Mouse (Mus musculus): ENCODE results near the gene Tmem240.
"Not testable (repeated sequence)": the region's sequence is repeated elsewhere in the genome, so short reads cannot be mapped to it uniquely, and the experiment has no call there.

Gene Tmem240

DNA sequence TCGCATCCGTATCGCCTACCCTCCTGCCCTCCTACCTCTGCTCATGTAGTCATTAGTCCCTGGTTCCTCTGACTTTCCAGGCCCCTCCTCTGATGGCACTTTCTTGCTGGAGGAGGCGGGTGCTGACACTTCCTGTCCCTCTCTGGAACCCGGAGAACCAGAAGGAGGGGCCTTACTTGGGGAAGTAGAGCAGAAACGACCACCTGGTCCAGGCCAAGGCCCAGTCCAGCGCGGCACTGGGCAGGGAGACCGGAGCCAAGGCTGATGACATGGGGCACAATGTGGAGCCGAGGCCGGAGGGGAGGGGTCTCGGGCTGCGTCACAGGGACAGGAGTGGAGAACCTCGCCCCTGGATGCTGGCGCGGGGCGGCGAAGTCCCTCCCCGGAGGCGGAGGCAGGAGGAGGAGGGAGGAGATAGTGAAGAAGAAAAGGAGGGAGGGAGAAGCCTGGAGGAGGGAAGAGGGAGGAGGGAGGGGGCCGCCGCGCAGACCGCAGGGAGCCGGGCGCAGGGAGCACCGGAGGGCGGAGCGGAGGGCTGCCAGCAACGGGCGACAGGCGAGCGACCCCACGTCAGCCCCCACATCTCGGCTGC is at the start of gene Tmem240:
Tmem240 (plus strand) TSS at position 451 of the 592 bp plus-strand sequence.
- peak; percentile 97 for DNase-seq (ENCODE audit: low read depth, low spot score)

DNA sequence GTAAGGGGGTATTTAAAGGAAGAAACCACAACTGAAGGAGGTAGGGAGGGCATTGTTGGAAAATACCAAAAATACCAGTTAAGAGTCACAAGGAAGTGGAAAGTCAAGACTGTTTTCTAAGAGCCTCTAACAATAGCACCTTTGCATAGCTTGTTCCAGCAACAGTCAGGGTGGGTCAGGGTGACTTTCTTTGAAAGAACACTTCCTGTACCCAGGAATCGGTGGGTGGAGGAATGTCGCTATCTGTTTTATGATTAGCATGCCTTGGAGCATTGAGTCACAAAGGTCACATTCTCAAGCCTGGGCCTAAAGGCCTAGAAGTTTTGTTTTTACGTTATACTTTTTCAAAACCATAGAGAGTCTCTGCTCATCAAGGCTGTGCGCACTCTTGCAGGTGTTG is 46.8 kb upstream of the Tmem240 start:
- DNase-seq (ENCODE audit: low read depth, low spot score): not testable (repeated sequence)

DNA sequence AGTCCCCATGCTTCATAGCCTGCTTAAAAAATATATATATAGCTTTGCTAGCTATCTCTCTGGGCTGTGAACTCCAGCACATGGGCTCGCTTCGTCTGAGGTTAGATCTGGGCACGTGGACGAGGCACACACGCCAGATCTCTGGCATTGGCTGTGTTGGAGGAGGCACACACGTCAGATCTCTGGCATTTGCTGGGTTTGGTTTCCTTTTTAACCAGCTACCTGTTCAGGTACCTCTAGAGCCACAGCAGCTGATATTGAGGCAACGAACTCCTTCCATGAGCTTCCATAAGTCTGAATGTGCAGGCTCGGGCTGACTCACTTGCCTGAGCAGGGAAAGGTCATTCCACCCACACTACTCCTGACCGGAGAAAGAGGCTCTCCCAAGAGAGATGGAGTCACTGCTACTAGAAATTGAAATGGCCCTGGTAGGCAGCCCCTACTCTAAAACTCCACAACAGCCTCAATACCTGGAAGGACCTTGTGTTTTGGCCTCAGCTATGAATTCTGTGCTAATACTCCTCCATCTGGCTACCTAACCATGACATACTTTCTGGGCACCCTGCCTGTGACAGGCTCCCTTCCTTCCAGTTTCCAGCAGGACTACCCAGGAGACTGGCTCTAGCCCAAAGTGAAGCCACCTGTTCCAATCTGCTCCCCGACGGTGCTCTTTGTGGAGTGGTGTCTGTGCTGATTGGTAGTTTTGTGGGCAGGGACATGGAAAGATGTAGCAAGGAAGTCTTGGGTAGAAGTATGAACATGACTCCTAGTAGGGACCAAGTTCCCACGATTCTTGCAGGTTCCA is 43.8 kb upstream of the Tmem240 start:
- DNase-seq (ENCODE audit: low read depth, low spot score): peak; percentile 99

DNA sequence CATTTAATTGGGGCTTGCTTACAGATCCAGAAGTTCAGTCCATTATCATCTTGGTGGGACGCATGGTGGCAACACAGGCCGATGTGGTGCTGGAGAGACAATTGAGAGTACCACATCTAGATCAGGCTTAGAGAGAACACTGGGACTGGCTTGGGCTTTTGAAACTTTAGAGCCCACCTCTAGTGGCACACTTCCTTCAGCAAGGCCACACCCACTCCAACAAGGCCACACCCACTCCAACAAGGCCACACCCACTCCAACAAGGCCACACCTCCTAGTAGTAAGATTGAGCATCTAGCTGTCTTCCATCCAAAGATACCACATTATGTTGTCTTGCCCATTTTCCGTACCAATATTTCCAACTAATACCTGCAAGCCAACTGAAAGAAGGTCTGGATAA is 42.2 kb upstream of the Tmem240 start:
- DNase-seq (ENCODE audit: low read depth, low spot score): no peak

DNA sequence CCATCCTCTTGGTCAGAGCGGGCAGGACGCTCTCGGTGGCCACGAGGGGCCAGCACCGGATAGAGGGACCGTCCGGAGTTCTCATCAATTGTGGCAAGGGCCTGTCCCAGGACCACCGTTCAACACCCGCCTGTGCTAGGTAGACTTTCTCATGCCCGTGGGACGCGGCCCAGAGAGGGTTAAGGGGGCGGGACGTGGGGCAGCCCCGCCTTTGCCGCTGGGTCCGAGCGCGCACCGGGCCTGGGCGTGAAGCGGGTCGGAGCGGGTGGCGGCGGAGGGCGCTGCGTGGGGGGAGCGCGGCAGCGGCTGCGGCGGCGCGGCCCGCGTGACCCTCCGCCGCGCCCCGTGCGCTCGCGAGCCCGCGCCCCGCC is 40.5 kb upstream of the Tmem240 start, which contains the start of gene Fndc10:
Fndc10 (plus strand) TSS at position 232 of the 371 bp plus-strand sequence.
- DNase-seq (ENCODE audit: low read depth, low spot score): peak; percentile 90

DNA sequence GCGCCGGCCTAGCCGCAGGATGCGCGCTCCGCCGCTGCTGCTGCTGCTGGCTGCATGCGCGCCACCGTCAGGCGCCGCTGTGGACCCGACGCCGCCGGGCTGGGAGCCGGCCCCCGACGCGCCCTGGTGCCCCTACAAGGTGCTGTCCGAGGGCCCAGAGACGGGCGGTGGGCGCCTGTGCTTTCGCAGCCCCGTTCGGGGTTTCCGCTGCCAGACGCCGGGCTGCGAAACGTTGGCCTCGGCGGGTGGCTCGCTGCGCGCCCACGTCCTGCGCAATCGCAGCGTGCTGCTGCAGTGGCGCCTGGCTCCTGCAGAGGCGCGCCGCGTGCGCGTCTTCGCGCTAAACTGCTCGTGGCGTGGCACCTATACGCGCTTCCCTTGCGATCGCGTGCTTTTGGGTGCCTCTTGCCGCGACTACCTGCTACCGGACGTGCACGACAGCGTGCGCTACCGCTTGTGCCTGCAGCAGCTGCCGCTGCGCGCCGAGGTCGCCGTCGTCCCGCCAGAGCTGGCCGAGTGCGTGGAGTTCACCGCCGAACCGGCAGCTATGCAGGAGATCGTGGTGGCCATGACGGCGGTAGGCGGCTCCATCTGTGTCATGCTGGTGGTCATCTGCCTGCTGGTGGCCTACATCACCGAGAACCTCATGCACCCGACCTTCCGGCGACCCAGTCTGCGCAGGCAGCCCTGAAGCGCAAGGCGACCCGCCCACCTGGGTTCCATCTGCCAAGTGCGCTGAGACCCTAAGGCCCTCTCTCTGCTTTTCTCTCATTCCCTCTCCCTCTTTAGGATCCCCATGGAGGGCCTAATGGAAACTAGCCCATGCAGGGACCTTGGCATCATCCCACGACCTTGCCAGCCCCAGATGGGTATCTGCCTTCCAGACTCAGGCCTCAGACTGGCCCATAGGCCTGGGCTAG is 39.9 kb upstream of the Tmem240 start:
- DNase-seq (ENCODE audit: low read depth, low spot score): peak; percentile 93

DNA sequence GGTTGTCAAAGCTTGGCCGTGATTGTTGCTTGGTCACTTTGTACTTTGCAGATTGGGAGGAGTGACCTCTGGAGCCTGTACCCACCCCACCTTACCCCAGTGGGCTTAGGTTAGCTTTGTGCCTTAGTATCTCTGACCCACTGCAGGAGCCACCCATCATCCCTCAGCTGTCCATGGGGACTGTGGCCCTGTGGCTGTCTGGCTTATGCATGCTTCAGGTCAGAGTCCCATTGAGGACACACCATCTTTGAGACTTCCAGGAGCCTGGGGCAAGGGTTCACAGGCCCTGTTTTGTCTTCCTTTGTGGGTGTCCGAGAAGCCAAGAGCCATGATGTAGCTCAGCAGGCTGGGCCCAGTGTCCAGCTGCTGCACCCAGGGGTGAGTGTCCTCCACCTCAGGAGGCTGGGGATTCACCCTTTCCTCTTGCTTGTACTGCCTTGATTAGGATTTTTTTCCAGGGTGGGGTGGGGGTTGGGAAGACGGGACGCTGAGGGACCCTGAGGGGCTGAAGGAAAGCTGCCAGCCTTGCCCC is 39.0 kb upstream of the Tmem240 start:
- no peak for DNase-seq (ENCODE audit: low read depth, low spot score)

DNA sequence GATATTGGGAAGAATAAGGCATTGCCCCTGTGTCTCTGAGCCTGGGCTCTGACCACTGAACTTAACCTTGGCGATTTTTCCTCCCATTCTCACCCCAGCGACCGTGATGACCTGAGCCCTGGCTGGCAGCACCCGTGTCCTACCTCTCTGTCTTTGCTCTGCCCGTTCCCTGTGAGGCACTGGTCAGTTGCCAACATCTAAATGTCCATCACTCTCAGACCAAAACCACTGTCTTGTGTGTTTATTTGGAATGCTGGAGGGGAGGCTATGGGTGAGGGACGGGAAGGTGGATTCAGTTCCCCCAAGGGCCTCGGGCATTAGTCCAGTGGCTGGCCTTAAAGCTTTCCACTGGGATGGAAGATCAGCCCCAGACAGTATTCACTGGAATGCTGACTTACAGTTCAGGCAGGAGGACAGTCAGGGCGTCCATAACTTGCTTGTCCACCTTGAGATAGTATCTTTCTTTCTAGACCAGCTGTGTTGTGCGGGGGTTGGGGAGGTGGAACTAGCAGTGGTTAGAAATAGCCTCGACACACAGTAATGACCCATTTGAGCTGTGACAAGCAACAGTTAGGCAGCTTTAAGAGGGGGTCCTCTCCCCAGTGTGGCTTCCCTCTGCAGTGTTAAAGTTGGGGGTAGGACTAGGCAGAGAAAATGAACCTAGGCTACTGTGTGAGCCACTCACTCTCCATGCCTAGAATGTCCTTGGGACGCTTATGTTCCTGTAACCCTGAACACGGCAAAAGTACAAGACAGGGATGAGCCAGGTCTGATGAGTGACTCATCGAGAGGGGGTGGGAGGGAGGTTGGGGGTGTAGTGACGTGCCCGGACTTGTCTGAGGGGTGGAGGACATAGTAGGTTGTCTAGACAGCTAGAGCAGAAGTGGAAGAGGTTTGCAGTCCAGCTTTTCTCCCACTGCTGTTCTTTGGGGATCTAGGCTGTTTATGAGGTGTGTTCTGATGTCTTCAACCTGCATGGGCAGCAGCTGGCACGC is 38.0 kb upstream of the Tmem240 start:
- peak; percentile 91 for DNase-seq (ENCODE audit: low read depth, low spot score)

DNA sequence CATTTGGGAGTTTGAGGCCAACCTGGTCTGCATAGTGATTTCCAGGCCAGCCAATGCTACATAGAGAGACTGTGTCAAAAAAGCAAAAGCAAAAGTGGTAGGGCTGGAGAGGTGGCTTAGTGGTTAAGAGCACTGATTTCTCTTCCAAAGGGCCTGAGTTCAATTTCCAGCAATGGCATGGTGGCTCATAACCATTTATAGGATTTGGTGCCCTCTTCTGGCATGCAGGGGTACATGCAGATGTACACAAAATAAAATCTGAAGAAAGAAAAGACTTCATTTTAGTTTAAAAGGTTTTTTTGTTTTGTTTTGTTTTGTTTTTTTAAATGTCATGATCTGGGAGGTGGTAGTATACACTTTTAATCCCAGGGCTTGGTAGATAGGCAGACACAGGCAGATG is 34.2 kb upstream of the Tmem240 start:
- DNase-seq (ENCODE audit: low read depth, low spot score): peak; percentile 73

DNA sequence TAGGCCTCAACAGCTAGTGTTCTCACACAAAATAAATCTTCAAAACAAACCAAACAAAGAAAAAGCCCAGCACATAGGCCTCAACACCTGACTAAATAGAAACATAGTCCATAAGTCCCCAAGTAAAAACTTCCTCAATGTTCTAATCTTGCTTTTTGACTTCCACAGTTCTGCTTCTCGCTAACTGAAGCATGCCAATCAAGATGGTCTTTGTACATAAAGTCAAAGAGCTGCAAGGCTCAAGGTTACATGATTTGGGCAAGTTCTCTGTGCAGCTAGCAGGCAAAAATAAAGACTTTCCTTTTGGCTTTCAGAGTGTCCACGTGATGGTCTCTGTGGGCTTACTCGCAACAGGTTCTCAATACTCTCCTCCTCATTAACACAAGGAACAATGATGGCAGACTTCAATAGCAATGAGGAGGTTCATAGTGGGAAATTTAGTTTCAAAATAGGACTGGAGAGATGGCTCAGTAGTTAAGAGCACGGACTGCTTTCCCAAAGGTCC is 31.1 kb upstream of the Tmem240 start:
- no peak for DNase-seq (ENCODE audit: low read depth, low spot score)

DNA sequence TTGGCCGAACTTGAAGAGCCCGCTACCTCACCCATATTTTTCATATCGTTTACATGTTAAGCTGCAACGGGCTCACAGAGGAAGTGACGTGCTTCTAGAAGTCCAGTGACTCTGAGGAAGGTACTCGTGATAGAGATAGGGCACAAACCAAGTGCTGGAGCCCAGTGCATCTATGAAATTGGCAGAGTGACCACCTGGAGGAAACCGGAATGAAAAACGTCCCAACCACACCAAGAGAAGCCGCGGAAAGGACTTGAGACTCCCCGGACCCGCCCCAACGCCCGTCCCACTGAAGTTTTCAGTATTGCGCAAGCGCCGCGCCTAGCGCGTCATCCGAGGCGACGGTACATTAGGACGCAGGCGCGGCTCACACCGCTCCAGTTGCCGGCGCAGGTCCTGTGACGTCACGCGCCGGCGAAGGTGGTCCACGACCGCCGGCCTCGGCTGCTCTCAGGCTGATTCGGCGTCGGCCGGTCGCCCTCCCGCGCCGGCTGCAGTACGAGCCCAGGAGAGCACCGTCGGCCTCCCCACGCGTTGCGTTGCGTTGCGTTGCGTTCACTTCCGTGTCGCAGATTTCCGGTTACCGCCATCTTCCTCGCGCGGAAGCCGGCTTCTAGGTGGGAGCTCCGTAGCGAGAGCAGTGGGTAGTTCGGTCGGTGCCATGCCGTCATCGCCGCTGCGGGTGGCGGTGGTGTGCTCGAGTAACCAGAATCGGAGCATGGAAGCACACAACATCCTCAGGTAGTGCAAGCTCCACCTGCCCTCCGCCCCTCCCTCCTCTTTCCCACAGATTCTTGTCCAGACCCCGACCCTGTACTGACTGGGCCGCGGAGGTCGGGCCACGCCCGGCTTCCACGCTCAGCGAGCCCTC is 29.6 kb upstream of the Tmem240 start, which contains the start of gene Ssu72:
Ssu72 (plus strand) TSS at position 80 of the 871 bp plus-strand sequence.
- DNase-seq (ENCODE audit: low read depth, low spot score): peak; percentile 97

DNA sequence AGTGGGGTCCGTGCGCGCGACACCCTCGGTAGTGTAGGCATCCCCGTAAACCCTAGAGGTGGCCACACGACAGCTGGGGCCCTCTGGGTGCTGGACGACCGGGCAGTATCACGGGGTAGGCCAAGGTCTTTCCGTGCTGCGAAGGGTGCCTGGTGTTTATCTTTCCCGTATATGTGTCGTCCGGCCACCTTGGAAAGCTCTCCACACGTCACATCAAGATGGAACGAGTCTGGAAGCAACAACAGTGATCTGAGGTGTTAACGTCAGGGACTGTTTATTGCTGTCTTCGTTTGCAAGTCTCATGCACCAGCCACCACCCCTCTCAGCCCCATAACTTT is 29.0 kb upstream of the Tmem240 start:
- peak; percentile 17 for DNase-seq (ENCODE audit: low read depth, low spot score)

DNA sequence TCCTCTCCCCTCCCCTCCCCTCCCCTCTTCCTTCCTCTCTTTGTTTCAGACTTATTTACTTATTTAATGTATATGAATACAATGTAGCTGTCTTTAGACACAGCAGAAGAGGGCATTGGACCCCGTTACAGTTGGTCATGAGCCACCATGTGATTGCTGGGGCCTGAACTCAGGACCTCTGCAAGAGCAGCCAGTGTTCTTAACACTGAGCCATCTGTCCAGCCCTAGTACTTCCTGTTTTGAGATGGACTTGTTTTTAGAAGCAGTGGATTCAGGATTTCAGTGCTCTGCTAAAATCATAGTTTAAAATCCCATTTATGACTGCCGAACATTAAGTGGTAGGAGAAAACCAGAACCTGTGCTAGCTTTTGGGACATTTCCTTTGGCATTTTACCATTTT is 26.0 kb upstream of the Tmem240 start:
- peak; percentile 29 for DNase-seq (ENCODE audit: low read depth, low spot score)

DNA sequence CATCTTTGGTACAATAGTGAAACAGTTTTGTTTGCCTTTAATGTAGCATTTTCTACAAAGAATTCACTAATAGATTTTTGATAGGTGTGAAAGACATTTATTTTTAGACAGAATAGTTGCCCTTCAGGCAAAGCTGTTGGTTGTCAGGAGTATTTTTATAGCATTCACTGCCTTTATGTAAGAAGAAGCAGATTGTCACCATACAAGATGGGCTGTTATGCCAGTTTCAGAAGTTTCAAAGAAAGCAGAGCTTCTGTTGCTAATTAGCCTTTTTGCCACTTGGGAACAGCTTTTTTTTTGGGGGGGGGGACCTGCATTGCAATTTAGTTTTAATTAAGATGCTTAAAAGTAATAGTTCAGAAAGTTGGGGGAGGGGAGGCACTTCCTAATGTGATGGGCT is 25.6 kb upstream of the Tmem240 start:
- DNase-seq (ENCODE audit: low read depth, low spot score): peak; percentile 47

DNA sequence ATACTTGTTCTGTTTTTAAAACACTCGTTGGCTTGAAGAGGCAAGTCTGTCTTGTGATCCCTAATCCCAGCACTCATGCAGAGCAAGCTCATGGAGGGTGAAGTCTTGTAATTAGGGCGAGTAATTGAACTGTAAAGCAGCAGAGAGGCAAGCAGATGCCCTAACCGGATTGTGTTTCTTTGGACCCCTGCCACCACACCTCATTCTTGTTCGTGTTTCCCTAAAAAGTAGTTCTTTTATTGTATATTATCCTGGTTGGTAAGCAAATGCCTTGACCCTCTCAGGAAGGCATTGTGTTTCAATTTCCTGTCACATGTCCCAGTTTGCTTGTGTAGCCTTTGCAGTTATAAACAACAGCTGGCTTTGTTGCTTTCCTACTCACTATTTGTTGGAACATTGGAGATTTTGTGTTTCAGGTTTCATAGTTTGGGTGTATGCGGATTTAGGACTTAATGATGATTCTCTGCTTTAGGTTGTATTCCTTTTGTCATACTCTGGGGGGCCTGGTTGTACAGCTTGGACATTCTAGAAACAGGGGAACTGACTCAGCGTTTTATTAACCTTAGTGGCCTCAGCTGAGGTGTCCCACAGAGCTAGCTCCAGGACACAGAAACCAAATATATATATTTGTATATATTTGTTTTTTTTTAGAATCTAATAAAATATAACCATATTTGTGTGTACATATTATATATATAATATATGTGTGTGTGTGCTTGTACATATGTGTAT is 23.9 kb upstream of the Tmem240 start:
- DNase-seq (ENCODE audit: low read depth, low spot score): peak; percentile 59

DNA sequence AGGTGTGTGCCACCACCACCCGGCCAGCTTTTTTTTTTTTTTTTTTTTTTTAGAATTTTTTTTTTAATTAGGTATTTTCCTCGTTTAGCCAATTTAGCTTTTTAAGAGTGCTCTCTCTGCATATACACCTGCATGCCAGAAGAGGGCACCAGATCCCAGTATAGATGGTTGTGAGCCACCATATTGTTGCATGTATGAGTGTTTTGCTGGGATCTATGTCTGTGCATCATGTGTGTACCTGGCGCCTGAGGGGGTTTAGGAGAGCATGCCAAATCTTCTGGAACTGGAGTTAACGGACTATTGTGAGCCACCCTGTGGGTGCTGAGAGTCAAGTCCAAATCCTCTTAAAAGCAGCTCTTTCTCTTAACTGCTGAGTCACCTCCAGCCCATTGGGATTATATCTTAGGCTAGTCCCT is 12.9 kb upstream of the Tmem240 start:
- peak; percentile 62 for DNase-seq (ENCODE audit: low read depth, low spot score)

DNA sequence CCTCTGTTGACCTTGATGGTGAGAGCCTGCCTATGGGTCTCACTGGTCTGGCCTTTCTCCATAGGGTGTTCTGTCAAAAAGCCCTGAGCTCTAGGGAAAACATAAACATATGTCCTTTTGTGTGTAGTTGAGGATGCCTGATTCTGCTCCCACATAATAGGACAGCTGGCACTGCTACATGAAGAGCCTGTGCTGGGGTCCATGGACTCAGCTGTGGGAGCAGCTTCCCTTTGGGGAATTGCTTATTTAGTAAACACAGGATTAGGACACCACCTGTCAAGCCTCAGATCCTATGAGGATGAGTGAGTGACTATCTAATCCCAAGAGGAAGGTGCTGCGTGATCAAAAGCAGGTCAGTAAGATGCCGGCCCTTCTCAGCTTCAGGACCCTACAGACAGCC is 6.6 kb upstream of the Tmem240 start:
- no peak for DNase-seq (ENCODE audit: low read depth, low spot score)

DNA sequence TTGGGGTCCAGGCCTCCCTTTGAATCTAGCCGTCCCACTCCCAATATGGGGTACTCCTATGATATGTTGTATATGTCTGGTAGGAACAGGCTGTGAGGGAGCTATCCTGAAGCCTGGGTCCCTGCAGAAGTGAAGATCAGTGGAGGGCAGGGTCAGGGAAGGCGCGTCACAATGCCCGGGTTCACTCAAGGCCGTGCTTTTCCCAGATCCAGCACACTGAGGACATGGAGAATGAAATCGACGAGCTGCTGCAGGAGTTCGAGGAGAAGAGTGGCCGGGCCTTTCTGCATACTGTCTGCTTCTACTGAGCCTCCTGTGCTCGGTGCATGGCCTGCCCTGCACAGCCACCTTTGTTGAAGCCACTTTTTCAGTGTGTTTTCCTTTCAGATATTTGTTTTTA is 1.3 kb upstream of the Tmem240 start:
- no peak for DNase-seq (ENCODE audit: low read depth, low spot score)
